Mouse (Mus musculus): ENCODE data around the gene Phf19.

Gene Phf19

DNA sequence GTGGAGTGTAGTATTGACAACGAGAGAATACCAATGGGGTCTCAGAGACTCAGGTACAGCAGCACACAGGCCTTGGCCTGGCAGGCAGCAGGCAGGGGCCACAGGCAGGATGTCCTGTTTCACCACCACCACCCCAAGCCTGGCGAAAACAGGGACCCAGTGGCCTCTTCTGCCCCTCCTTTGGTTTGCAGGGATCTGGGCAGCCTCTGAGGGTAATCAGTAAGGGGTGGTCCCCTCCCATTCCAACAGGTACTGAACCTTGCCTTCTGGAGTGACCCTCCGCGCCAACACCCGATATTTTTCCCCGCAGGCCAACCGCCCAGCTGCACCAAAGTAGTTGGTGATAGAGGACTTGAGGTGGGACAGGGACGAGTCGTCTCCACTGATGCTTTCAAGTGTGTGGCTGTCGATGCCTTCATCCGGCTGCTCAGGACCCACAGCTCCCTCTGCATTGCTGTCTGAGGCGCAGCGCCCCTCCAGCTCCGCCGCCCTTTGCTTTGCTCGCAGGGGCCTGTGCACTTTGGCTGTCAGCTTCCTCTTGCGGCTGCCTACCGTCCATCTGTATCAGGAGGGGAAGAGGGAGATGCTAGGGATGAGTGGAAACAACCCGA is 18.2 kb downstream of the Phf19 start:
- DNase-seq, result no peak

DNA sequence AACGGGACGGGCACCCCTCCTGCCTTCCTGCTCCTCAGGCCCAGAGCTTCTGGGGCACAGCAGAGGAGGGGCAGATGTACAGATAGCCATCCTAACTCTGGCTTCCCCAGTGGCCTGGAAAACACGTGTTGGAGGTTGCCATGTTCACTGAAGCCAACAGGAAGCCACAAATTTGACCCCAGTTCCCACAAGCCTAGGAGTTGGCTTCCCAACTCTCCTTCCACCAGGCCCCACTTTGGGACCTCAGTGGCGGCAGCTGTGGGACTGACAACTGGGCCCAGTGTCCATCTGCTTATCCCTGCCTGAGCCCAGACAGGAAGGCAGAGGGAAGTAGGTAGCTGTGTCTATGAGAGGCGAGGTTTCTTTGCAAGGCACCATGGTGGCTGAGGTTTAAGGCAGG is 19.9 kb downstream of the Phf19 start:
- no peak for DNase-seq

DNA sequence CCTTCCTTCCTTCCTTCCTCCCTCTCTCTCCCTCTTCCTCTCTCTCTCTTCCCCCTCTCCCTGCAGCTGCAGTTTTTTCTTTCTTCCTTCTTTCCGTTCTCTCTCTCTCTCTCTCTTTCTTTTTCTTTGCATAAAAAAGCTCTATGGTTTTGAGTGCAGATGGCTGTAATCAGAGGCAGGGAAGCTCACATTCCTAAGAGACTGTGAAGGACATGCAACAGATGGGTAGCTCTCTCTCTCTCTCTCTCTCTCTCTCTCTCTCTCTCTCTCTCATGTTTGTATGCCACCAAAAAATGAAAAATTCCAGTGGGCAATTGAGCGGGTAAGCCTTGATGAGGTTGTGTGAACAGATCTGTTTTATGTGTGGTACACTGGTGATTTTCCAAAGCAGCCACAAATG is 29.6 kb downstream of the Phf19 start:
- DNase-seq, result no peak

DNA sequence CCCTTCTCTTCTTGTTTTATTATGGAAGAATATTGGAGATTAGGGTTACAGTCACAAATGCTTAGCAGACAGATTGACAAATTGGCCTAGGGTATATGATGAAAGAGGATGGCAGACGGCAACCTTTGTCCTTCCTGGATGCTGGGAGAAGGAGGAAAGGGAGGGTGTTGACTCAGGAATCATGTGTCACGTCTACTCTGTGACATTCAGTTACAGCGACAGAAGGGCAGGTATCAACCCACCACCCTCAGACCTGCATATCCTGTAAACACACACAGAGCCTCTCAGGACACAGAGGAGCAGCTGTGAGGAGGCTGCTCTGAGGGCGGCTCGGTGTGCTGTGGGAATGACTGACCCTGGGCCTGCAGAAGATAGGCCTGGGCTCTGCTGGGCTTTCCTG is 30.6 kb downstream of the Phf19 start:
- no peak for DNase-seq

DNA sequence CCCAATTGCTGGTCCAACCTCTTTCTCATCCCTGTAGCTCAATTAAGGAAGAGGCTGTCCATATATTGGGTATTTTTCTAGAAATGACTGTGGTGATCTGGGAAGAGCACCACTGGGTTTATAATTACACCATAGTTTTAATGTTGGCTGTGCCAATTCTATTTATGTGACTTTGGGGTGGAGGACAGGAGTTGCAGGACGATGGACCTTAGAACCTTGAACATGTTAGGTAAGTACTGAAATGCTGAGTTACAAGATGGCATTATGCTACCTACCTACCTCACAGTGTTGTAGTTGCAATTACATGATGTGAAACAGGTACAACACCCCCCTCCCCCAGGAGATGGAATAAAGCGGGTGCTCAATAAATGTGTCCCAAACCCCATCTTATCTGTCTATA is 31.1 kb downstream of the Phf19 start:
- DNase-seq, result no peak

DNA sequence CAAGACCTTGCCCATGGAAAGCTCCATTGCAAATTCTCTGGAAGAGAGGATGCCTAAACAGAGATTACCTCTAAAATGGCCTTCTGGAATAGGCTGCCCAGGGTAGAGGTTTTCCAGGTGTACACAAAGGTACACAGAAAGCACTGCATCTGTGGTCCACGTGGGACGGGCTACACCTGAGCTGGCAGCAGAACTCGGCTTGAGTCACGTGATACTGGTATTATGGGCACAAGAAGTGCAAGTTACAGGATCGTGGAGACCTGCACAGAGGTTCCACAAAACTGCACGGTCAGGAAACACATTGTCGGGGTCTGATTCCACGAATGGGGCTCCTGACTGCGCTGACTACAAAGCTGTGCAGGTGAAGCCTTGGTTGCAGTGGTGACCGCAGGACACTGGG is 33.8 kb downstream of the Phf19 start:
- DNase-seq, result no peak

DNA sequence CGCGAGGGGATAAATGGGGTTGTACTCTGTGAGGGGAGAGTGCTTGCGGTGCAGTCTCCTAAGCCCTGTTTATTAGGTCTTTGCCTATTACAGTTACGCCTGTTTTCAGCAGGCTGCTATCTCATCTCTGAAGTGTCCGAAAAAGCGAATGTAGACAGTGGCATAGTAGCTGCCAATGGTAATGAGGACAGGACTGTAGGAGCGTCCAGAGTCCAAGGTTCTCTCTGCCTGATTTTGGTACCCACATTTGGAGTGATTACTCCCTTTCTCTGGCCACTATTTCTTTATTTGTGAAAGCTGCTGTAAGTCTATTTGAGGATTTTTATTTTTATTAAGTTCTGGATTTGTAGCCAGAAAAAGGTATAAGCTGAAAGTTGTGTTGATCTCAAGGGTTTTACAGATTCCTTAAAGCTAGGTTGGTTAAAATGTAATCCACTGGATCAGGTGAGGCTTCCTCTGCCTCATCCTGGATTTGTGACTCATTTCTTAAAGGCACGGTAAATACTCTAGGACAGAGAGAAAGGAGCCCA is 38.9 kb downstream of the Phf19 start, which contains the start of gene Psmd5:
TSS of gene Psmd5 (minus strand) at position 153 of the 530 bp plus-strand sequence.
- no peak for DNase-seq

DNA sequence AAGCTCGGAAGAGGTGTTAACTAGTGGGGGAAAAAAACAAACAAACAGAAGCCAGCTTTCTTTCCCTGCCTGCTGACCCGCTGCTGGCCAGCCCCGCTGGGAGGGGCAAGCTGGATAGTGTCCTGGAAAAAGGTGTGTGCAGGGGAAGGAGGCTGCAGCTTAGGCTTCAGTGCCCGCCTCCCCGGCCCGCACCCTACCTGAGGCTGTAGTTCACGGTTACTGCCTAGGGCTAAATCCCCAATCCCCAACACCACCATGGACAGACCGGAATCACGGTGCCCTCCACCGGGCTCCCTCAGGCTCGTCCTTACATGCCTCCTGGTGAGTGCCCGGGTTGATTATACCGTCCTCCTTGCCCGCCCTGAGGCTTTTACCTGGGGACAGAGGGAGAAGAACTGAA is 39.6 kb downstream of the Phf19 start, which contains the start of gene Cutal:
TSS of gene Cutal (plus strand) at position 126 of the 400 bp plus-strand sequence.
- DNase-seq, result no peak

DNA sequence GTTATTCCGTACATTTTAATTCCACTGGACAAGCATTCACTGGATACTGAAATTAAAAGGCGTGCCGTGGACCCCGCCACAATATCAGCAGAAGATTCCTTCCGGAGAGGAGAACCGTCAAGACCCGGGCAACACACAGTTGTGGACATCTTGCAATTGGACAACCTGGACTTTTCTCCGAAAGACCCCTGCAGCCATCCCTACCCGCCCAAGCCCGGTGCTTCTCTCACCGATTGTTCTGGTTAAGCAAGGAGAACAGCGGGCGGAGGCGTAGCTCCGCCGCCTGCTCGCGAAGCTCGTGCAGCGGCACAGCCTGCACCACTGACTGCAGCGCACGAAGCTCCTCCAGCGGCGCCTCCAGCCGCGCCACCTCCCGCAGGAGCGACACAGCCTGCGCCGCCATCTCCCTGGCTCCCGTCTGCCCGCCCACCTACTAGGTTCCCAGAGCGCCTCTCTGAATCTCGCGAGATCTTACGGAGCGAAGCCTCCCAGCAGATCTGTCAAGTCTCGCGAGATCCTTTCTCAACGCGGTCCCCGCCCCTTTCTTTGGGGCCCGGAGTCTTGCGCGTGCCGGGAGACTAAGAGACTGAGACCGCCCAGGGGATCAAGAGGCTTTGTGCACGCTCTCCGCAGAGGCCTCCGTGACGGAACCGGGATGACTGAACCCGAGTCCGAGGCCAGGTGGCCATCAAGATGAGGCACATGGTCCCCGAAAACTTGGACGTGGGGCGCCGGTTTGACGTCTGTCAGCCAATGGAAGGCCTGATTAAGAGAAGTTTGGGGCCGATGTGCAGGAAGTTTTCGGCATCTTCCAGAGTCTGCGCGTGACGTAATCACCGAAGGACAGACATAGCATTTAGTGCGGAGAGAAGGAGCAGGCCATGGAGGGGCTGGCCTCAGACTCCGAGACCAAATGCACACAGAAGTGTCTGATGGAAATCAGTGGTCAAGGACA is 43.0 kb downstream of the Phf19 start:
- peak; percentile 91 for DNase-seq

DNA sequence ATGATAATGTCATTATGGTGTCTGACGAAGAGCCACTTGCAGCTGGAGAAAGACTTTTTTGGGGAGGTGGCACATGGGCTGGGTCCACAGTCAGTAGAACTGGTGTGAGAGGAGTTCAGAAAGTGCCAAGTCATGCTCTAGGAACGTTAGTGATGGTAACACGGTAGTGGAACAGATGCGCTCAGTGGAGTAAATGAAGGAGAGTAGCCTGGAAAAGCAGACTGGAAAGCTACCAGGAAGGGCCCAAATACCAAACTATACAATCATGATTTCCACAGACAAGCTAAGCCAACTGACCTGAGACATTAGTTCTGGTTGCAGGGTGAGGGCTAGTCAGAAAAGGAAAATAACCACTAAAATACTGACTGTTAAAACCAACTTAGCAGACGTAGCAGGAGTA is 44.1 kb downstream of the Phf19 start:
- no peak for DNase-seq

DNA sequence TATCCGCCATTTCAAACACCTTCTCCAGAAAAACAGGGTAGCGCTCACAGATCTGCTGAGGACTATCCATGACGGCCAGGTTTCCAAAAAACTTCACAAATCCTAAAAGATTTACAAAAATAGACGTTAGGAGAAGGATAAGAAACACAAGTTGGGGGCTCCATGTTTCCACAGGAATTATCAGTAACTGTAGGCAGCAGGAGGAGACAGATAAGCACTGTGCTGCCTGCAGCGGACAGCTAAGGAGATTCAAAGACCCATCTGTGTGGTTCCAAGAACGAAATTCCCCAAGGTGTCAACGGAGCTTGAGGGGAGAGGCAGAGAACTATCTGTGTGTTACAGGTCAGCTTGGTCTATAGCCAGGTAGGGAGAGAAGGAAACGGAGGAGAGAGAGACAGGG is 56.1 kb downstream of the Phf19 start:
- DNase-seq, result no peak

DNA sequence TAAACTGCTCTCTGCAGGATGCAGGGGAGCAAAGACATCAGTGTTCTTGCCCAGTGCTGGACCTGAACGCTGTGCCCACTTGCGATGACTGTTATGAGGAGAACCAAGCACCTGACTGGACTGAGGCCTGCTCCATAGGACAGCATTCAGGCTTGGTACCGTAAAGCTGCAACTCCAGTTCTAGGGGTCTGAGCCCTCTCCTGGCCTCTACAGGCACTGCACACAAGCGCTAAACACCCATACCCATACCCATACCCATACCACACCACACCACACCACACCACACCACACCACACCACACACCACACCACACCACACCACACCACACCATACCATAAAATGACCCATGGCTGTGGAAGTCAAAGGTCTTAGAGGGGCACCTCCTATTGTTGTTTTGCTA is 58.6 kb downstream of the Phf19 start:
- no peak for DNase-seq

DNA sequence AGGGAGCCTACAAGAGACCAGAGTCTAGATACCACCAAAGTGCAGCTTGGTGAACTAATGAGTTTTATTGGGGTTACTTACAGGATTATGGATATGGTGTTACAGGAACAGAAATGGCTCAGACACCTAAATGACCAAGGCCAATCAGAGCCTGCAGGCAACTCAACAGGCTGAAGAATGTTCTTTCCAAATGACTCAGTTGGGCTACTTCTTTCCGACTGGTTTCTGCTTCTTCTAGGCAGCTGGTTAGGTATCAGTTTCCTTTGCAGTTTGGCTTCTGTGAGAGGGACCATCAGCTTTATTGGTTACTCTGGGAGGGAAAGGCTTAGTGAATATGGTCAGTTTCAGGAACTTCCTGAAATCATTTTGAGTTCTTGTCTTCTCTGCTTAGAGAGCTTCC is 66.1 kb downstream of the Phf19 start:
- DNase-seq, result no peak
